Mouse (Mus musculus) layer of hippocampus, adult 2 months (tissue): ENCODE measurements around the gene D630023F18Rik. TPM values are rescaled to one million over a fixed set of nuclear protein-coding genes. Genes with fewer than 3 reads are reported as not detected.
A peak's percentile ranks its signal among the peaks of the same experiment; 100 is the strongest.

ENCODE experiments used
- DNase-seq, 2 experiments: peaks; one replicate each; pipeline ENCODE4 v3.0.0; 2022; ENCODE audit warnings: low spot score in 2 of 2
- H3K27ac ChIP-seq: fragments of 200-600 bp; 2 replicates; pipeline ENCODE4 v1.8.1; 2022
- H3K4me3 ChIP-seq: fragments of 200-600 bp; 2 replicates; pipeline ENCODE4 v1.8.1; 2022; ENCODE audit warnings: mild to moderate bottlenecking
- CTCF ChIP-seq: fragments of 200-600 bp; conservative IDR thresholded peaks from 2 replicates; pipeline ENCODE4 v1.8.1; 2022; ENCODE audit warnings: antibody characterized with exemption, mild to moderate bottlenecking, moderate library complexity
- long read RNA-seq, 2 experiments: library from polyadenylated mRNA; stranded (forward); transcript quantifications; one replicate each; pipeline ENCODE4 v2.0.0; 2021; ENCODE audit warnings: borderline mapping rate in 2 of 2
- total RNA-seq, 2 experiments: library from RNA; stranded (reverse); gene quantifications; 2 replicates each; pipeline ENCODE4 v1.2.3; 2021

Gene D630023F18Rik
- total RNA-seq = 1 to 10 TPM; 8.4 to 8.8 TPM
- long read RNA-seq, experiment 1, partial matches to known transcripts = 0 of 5 reads
- long read RNA-seq, experiment 1, other reads (novel, unspliced or antisense) = 5 of 5 reads
- long read RNA-seq, experiment 2, partial matches to known transcripts = 0 of 7 reads
- long read RNA-seq, experiment 2, other reads (novel, unspliced or antisense) = 3 of 7 reads

DNA sequence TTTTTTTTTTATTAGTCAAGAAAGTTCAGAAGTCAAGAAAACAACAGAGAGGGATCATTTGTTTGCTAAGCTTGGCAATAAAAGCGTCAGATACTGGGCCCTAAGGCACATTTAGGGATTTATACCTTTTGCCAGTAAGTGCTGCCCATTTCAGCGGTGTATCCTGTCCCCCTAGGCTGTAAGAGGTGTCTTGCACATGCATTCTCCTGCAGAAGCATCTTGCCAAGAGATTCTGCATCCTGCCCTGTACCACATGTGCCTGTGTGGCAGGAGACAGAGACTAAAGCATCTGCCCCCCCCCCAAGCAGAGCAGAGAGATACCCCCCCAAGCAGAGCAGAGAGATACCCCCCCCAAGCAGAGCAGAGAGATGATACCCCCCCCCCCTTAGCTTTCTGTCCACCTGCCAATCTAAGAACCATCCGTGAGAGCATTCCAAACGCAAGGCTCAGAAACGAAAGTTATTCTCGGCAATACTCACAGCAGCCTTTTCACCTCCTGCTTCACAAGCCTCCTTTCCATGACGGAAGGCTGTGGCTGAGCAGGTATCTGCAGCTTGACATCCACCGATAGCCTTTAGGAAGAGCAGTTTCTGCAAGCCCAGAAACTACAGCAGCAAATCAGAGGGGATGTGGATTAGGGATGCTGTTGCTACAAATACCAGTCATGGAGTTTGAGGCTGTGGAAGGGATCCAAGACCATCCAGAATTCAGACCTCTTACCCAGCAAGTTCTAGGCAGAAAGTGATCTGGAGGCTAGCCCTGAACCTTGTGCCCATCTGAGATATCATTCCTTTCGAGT lies at the start of gene D630023F18Rik:
Gene D630023F18Rik, minus strand, starts transcription at position 641 of the 799 bp plus-strand sequence.
- TF ChIP-seq CTCF = no peak
- Histone ChIP-seq H3K4me3 (peak within 1 kb of the TSS; percentile 63), H3K27ac (no peak within 1 kb of the TSS)
- peak; percentile 37 to 58 for DNase-seq

DNA sequence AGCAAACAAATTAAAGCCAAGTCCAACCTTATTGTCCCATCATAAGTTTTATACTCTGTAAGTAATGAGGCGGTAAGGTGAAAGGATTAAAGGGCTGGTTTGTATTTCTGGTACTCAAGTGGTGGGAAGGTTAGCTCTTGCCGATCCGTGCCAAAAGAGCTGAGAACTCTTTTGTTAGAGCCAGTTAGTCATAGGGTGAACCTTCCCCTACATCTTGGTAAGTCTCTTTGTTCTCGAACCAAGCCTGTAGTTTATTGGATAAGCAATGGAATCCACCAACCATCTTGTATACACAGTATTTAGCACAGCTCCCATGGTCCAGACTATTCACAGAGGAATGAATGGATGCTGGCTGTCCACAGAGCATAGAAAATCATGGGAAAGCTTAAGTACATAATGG lies 48.6 kb upstream of the D630023F18Rik start:
- DNase-seq = no peak
- no peak for TF ChIP-seq CTCF

DNA sequence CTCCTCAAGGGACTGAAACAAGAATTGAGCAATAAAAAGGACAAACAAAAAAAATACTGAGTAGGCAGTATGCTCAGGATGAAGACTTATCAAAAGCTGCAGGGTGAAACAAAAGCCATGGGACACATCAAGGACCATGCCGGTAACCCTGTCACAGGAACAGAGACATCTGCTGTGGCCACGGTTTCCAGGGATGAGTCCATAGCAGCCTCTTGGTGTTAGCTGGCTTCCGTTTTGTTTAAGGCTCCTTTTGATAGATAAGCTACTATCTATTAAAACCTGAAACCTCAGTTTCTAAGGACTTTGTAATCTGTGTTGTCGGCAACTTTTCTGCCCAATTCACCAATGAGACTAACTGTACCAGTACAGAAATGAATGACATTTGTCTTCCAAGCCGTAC lies 46.9 kb upstream of the D630023F18Rik start:
- H3K4me3 ChIP-seq = no peak overlapping the region
- no peak overlapping the region for H3K27ac ChIP-seq
- TF ChIP-seq CTCF = no peak
- DNase-seq = no peak

More for the DNA sequence above, 48.6 kb upstream of the D630023F18Rik start:
- Histone ChIP-seq H3K4me3 (no peak overlapping the region), H3K27ac (no peak overlapping the region)

DNA sequence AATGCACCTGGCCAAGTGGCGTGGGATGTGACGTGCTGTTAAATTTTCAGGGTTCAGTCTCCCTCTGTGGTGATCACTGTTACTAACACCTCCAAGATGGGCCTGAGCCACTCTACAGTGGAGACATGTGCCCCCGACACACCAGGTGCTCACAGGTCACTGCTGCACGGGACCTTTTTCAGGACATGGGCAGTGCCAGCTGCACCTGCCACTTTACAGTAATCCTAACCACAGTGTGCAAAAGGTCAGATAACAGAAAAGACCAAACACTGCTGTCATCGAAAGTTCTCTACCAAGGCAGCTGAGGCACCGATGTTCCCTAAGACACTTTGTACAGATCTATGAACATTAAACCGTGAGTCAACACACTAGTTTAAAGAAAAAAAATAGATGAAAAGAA lies 46.5 kb upstream of the D630023F18Rik start:
- no peak for DNase-seq
- no peak overlapping the region for H3K4me3 ChIP-seq
- no peak for TF ChIP-seq CTCF
- H3K27ac ChIP-seq = no peak overlapping the region

DNA sequence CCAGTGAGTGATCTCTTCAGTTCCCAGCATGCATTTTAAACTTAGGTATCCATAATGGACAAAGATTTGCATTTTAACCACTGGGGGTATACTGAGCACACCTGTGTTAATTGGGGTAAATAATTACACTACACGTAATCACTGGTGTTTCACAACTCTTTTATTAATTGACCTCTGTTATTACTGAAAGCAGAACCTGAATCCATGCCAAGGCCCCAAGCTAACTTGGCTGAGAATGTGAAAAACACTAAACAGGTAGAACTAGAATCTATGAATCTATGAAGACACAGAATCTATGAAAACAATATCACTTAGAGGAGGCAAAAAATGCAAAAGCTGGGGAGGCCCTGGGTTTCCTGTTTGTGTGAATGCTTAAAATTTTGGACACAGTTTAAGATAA lies 44.5 kb upstream of the D630023F18Rik start:
- TF ChIP-seq CTCF = no peak
- no peak for DNase-seq
- H3K4me3 ChIP-seq = no peak overlapping the region
- H3K27ac ChIP-seq = no peak overlapping the region

DNA sequence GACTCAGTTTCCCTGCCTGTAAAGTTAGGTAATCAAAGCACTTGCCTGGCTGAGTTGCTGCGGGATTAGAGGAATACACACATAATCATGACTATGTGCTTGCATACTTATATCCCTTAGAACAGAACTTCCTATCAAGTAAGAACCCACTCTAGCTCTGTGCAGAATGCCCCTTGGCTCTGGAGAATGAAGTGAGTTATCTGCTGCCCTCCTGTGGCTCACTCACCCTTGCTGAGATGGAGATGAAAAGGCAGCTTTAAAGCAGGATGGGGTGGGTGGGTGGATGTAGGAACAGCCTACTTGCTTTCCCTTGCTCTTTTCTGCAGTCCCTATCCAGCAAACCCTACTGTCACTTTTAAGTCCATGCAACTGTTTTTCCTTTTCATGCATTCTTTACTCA lies 39.2 kb upstream of the D630023F18Rik start:
- peak; percentile 65 for TF ChIP-seq CTCF
- Histone ChIP-seq H3K4me3 (no peak overlapping the region), H3K27ac (no peak overlapping the region)
- DNase-seq = peak in 1 of 2 experiments; percentile 30

DNA sequence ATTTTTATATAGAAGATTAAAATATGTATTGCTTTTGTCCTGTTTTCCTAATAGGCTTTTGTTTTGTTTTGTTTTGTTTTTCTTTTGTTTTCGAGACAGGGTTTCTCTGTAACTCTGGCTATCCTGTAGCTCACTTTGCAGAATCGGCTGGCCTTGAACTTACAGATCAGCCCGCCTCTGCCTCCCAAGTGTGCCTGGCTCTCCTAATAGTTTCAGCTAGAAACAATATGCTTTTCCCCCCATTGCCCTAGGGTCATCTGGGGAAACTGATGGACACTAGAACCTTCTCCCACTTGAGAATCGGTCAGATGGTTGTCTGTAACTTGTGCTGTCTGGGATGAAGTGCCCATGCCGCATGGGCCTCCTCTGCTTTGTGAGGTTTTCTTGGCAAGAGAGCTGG lies 33.1 kb upstream of the D630023F18Rik start:
- DNase-seq = no peak
- Histone ChIP-seq H3K4me3 (no peak overlapping the region), H3K27ac (no peak overlapping the region)
- no peak for TF ChIP-seq CTCF

DNA sequence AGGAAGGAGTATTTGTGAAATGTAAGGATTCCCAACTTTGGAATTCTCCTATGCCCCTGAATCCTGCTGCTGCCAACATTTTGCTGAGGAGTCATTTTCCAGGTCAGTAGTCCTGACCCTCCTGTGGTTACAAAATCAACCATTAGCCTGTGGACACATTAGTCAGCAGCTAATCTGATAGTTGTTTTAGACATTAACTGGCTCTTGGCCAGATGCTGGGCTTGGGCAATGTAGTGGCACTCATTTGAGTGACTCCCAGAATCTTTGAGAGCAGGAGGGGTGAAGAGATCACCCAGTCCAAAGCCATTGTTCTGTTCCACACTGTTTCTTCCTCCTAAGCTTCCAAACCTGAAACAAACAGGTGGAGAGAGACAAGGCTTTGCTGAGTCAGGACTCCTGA lies 31.8 kb upstream of the D630023F18Rik start:
- TF ChIP-seq CTCF = no peak
- no peak overlapping the region for H3K4me3 ChIP-seq
- H3K27ac ChIP-seq = no peak overlapping the region
- DNase-seq = no peak

DNA sequence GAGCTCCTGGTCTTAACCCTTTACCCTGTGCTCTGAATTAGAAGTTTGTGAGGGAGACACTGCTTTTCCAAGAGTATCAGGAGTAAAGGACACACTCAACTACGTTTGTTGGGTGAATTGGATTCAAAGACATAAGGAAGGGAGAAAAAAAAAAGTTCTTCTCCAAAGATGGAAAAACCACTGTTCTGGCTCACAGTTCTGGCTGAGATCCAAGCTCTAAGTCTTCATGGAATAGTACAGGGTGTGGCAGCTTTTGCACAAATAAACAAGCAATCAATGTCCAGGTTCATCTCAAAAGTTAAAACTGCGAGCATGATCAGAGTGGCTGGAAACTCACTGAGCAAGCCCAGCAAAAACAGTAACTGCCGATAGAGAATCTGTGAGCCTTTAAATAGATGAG lies 25.0 kb upstream of the D630023F18Rik start:
- no peak for DNase-seq
- no peak overlapping the region for H3K4me3 ChIP-seq
- no peak overlapping the region for H3K27ac ChIP-seq
- no peak for TF ChIP-seq CTCF

DNA sequence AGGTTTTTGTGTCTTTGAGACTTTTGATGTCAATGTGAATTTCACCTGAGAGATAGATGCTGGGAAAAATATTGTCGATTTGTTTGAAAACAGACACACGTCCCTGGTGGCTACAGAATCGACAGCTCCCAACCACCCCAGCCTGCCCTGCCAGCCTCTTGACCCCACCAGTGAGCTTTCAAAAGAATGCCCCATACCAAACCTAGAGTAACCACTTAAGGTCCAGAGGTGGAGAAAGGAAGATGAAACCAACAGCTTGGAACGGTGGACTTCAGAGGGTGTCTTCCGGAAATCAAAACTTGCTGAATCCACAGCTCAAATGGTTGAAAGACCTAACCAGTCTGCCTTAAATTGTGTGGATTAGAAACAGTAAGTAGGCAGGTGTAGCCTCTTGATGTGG lies 24.3 kb upstream of the D630023F18Rik start:
- no peak for TF ChIP-seq CTCF
- no peak overlapping the region for H3K27ac ChIP-seq
- no peak for DNase-seq
- H3K4me3 ChIP-seq = no peak overlapping the region

DNA sequence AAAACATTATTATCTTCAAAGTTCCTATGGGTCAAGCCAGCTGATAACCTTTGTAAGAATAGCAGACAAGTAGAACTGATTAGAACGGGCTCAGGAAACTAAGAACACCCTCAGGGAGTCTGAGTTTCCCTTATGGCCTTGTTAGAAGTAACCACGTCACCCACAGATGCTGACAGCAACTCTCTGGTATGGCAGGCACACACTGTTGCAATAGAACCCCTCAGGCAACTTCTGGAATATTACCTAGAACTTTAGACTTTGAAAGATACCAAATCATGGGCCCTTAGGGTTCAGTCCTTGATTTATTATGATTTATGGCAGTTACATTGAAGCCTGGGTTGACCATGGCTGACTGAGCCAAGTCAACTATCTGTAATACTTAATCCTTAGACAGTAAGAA lies 23.6 kb upstream of the D630023F18Rik start:
- Histone ChIP-seq H3K4me3 (no peak overlapping the region), H3K27ac (no peak overlapping the region)
- no peak for DNase-seq
- TF ChIP-seq CTCF = no peak

DNA sequence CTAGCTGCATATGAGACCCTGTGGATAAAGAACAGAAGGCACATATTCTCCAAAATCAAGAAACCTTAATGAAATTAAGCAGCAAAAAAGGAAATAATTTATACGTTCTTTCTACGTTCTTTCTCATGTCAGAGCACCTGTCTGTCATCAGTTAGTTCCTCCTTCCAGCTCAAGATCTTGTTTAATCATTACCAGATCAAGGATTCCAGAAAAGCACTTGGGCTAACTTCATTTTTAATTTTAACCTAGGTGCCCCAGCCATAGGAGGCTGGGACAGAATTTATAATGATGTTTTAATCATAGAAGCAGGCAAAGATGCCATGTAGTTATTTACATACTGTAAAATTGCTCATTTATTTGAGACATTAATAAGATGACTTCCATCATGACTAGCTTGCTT lies 21.8 kb upstream of the D630023F18Rik start:
- no peak for DNase-seq
- TF ChIP-seq CTCF = no peak
- Histone ChIP-seq H3K27ac (no peak overlapping the region), H3K4me3 (no peak overlapping the region)

DNA sequence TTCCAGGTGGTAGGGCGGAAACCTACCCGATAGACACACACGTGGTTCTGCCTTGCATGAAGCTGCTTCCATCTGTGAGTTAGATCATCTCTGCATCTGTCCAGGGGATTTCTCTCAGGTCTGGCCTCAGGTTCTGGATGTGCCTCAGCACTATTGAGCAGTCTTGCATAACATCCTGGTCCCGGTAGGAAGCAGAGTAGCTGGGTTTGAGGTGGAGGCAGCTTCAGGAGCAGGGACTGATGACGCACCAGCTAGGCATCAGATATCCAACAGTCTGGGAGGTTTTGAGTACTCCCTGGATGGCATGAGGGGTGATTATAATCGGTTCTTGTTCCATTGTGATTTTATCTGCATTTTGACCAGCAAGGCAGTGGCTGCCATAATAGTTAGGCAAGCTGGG lies 14.5 kb upstream of the D630023F18Rik start:
- TF ChIP-seq CTCF = no peak

DNA sequence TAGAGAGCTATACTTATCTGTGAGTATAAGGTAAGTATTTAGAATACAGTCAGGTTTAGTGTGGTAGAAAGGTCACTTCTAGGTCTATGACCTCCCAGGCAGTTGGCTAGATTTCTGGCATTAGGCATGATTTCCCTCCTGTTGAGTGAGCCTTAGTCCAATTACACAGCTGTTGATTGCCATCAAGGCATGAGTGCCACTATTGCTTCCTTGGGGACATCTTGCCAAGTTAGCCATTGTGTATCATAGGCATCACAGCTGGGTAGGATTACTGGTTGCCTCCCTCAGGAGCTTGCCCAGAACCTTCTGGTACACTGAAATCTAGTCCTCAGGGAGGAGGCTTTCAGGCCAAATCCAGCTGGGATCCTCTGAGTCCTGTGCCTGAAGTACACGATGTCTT lies 9.8 kb upstream of the D630023F18Rik start:
- DNase-seq = no peak
- TF ChIP-seq CTCF = no peak
- no peak overlapping the region for H3K27ac ChIP-seq
- H3K4me3 ChIP-seq = no peak overlapping the region

More for the DNA sequence above, 14.5 kb upstream of the D630023F18Rik start:
- no peak overlapping the region for H3K4me3 ChIP-seq
- H3K27ac ChIP-seq = no peak overlapping the region
- DNase-seq = no peak
